Mouse (Mus musculus) heart, embryonic 15.5 days (tissue): ENCODE measurements around the gene Rps6kl1. TPM values are rescaled to one million over a fixed set of nuclear protein-coding genes. Genes with fewer than 3 reads are reported as not detected.
A peak's percentile ranks its signal among the peaks of the same experiment; 100 is the strongest.
"Not testable (repeated sequence)": the region's sequence is repeated elsewhere in the genome, so short reads cannot be mapped to it uniquely, and the experiment has no call there.

Source experiments
- ATAC-seq: fragments of 200-750 bp; cut with Nextera tagmentation; replicated peaks from 2 replicates; pipeline ENCODE4 v1.8.0; 2017; ENCODE audit warnings: low read depth, moderate TSS enrichment; ENCODE audit not compliant: insufficient number of reproducible peaks, insufficient read depth, low FRiP score
- H3K27ac ChIP-seq: fragments of 300-500 bp; sonication (generic); 2 replicates; pipeline ENCODE4 v1.5.1; 2015; ENCODE audit warnings: mild to moderate bottlenecking, inconsistent platforms
- H3K27me3 ChIP-seq: fragments of 300-500 bp; sonication (generic); 2 replicates; pipeline ENCODE4 v1.6.1; 2015; ENCODE audit warnings: inconsistent platforms
- H3K36me3 ChIP-seq: fragments of 300-500 bp; sonication (generic); 2 replicates; pipeline ENCODE4 v1.6.1; 2015; ENCODE audit warnings: mild to moderate bottlenecking, inconsistent platforms
- H3K4me1 ChIP-seq: fragments of 300-500 bp; sonication (generic); replicated peaks from 2 replicates; pipeline ENCODE4 v1.6.1; 2015; ENCODE audit warnings: inconsistent platforms
- H3K4me2 ChIP-seq: fragments of 300-500 bp; sonication (generic); 2 replicates; pipeline ENCODE4 v1.6.1; 2015; ENCODE audit warnings: inconsistent platforms, mild to moderate bottlenecking, moderate library complexity
- H3K4me3 ChIP-seq: fragments of 300-500 bp; sonication (generic); 2 replicates; pipeline ENCODE4 v1.5.1; 2015; ENCODE audit warnings: mild to moderate bottlenecking, inconsistent platforms
- H3K9ac ChIP-seq: fragments of 300-500 bp; sonication (generic); 2 replicates; pipeline ENCODE4 v1.6.1; 2015; ENCODE audit warnings: mild to moderate bottlenecking, inconsistent platforms
- H3K9me3 ChIP-seq: fragments of 300-500 bp; sonication (generic); replicated peaks from 2 replicates; pipeline ENCODE4 v1.6.1; 2016; ENCODE audit warnings: inconsistent platforms
- WGBS: fragments of 180-500 bp; shearing (Covaris S2); methylation state at CpG from one replicate; pipeline ENCODE4 v1.1.7; 2015; ENCODE audit warnings: mixed read lengths; 5-methylcytosine and 5-hydroxymethylcytosine counted together
- polyA plus RNA-seq: library from polyadenylated mRNA; unstranded; fragments of >200 nt; fragmentation: Nextera tagmentation; extraction: Ambion mirVana; gene quantifications from 2 replicates; pipeline ENCODE4 v1.2.1, GENCODE M21; 2015

Rps6kl1 gene
- polyA plus RNA-seq, 1 experiment from 2014 or later = 0.87 TPM

GRCm38 (mm10) chr12:85156324-85156723, 5.3 kb upstream of the Rps6kl1 start:
- no peak for ATAC-seq

DNA sequence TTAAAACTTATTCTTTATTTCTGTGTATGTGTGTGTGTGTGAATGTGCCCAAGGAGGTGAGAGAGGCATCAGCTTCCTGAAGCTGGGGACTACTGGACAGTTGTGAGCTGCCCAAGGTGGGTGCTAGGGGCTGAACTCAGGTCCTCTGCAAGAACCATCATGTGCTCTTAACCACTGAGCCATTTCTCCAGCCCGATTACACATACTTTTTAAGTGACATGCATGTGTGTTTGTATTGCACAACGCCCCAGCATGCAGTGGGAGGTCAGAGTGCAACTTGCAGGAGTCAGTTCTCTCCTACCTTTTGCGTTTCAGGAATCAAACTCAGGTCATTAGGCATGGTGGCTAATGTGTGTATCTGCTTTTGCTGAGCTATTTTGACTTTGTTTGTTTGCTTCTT, 1.9 kb upstream of the Rps6kl1 start:
- Histone ChIP-seq H3K27me3 (peaks cover 5% of the 10 kb centered on the region; the same call in 1 of the 2 replicates), H3K9me3 (no peaks in the 10 kb centered on the region), H3K4me3 (no peak overlapping the region), H3K9ac (no peak overlapping the region), H3K36me3 (no peaks in the 10 kb centered on the region), H3K4me1 (peaks cover 11% of the 10 kb centered on the region), H3K4me2 (no peak overlapping the region), H3K27ac (no peak overlapping the region)
- ATAC-seq = no peak
- 67% methylated on average over 3 of the region's 3 CpGs for WGBS

More at GRCm38 (mm10) chr12:85156324-85156723, 5.3 kb upstream of the Rps6kl1 start:
- no peaks in the 10 kb centered on the region for H3K36me3 ChIP-seq
- H3K4me2 ChIP-seq = no peak overlapping the region
- no peak overlapping the region; the same call in 1 of the 2 replicates for H3K27ac ChIP-seq
- H3K4me3 ChIP-seq = no peak overlapping the region
- no peak overlapping the region for H3K9ac ChIP-seq
- H3K9me3 ChIP-seq = no peaks in the 10 kb centered on the region
- H3K27me3 ChIP-seq = 0 out of 2 replicates have a peak, but pooled peaks cover 2% of the 10 kb centered on the region
- 23% methylated on average over 6 of the region's 6 CpGs for WGBS
- peaks cover 3% of the 10 kb centered on the region; the same call in 1 of the 2 replicates for H3K4me1 ChIP-seq

GRCm38 (mm10) chr12:85150321-85151001, 603 bp downstream of the Rps6kl1 start:
- ATAC-seq = no peak
- peak overlapping the region; percentile 38 for H3K4me3 ChIP-seq
- no peaks in the 10 kb centered on the region for H3K36me3 ChIP-seq
- WGBS = 11% methylated on average over 20 of the region's 20 CpGs
- H3K4me1 ChIP-seq = peaks cover 25% of the 10 kb centered on the region
- H3K9me3 ChIP-seq = no peaks in the 10 kb centered on the region
- H3K27ac ChIP-seq = no peak overlapping the region
- H3K4me2 ChIP-seq = peak overlapping the region; percentile 61
- H3K27me3 ChIP-seq = peaks cover 5% of the 10 kb centered on the region; the same call in 1 of the 2 replicates
- no peak overlapping the region for H3K9ac ChIP-seq

GRCm38 (mm10) chr12:85146881-85147280, 4.2 kb downstream of the Rps6kl1 start:
- Histone ChIP-seq H3K9ac (no peak overlapping the region), H3K4me1 (peaks cover 26% of the 10 kb centered on the region), H3K27me3 (peaks cover 5% of the 10 kb centered on the region; the same call in 1 of the 2 replicates), H3K4me2 (no peak overlapping the region), H3K36me3 (no peaks in the 10 kb centered on the region), H3K9me3 (no peaks in the 10 kb centered on the region), H3K4me3 (no peak overlapping the region), H3K27ac (no peak overlapping the region)
- ATAC-seq = no peak
- WGBS = 76% methylated on average over 9 of the region's 9 CpGs

GRCm38 (mm10) chr12:85146355-85146754, 4.7 kb downstream of the Rps6kl1 start:
- Histone ChIP-seq H3K4me2 (no peak overlapping the region), H3K27me3 (peaks cover 3% of the 10 kb centered on the region; the same call in 1 of the 2 replicates), H3K9ac (no peak overlapping the region), H3K36me3 (no peaks in the 10 kb centered on the region), H3K9me3 (no peaks in the 10 kb centered on the region), H3K27ac (no peak overlapping the region), H3K4me1 (peaks cover 26% of the 10 kb centered on the region), H3K4me3 (no peak overlapping the region)
- WGBS = 23% methylated on average over 11 of the region's 11 CpGs
- ATAC-seq = peak; percentile 34; the same call in 1 of the 2 replicates

DNA sequence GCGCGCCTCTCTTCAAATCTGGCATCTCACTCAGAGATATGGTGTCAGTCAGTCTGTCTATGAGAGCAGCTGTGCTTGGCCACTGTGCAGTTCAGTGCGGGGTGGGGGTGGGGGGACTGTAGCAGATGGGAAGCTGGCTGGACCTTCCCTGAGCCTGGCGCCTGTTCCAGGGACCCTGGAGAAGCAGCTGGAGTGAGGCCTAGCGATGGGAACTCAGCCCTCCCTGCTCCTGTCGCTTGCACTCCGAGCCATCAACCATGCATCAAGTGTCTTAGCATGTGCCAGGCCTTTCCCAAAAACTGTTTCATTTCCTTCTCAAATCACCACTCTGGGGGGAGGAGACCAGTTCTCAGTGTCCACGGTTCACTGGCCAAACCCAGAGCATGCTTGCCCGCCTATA, 5.4 kb downstream of the Rps6kl1 start:
- H3K9me3 ChIP-seq = no peaks in the 10 kb centered on the region
- no peak overlapping the region for H3K4me2 ChIP-seq
- no peaks in the 10 kb centered on the region for H3K36me3 ChIP-seq
- H3K27me3 ChIP-seq = peaks cover 7% of the 10 kb centered on the region
- WGBS = 51% methylated on average over 9 of the region's 9 CpGs
- no peak overlapping the region for H3K4me3 ChIP-seq
- peak overlapping the region; percentile 60 for H3K27ac ChIP-seq
- ATAC-seq = peak; percentile 28; the same call in 1 of the 2 replicates
- no peak overlapping the region for H3K9ac ChIP-seq
- peaks cover 20% of the 10 kb centered on the region for H3K4me1 ChIP-seq

DNA sequence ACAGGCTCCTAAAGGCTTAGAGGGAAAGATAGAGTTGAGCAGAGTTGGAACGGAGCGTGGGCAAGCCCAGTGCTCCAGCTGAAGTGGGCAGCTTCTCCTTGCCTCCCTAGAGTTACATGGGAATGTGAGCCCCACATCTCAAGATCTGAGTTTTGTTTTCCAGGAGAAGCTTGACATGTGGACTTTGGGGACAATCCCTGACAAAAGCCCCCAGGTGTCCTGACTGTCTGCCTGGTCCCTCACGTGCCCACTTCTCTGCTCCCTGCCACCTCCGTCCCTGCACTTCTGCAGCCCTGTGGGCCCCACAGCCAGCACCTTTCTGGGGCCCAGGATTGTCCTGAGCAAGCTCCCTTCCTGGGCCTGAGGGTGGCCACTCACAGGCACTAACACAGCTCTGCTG, 6.2 kb downstream of the Rps6kl1 start:
- H3K27me3 ChIP-seq = peaks cover 11% of the 10 kb centered on the region
- no peak overlapping the region for H3K9ac ChIP-seq
- ATAC-seq = no peak
- H3K4me3 ChIP-seq = no peak overlapping the region
- H3K36me3 ChIP-seq = no peaks in the 10 kb centered on the region
- peaks cover 21% of the 10 kb centered on the region for H3K4me1 ChIP-seq
- no peak overlapping the region for H3K4me2 ChIP-seq
- 96% methylated on average over 4 of the region's 4 CpGs for WGBS
- H3K9me3 ChIP-seq = no peaks in the 10 kb centered on the region
- H3K27ac ChIP-seq = no peak overlapping the region

GRCm38 (mm10) chr12:85144276-85144675, 6.8 kb downstream of the Rps6kl1 start:
- not testable (repeated sequence) for H3K9me3 ChIP-seq, H3K4me3 ChIP-seq, H3K36me3 ChIP-seq, ATAC-seq, H3K4me2 ChIP-seq, H3K9ac ChIP-seq, H3K27me3 ChIP-seq, H3K27ac ChIP-seq
- H3K4me1 ChIP-seq = peaks cover 21% of the 10 kb centered on the region
- 51% methylated on average over 2 of the region's 2 CpGs for WGBS

- H3K4me3 ChIP-seq = no peak overlapping the region
- 21% methylated on average over 4 of the region's 4 CpGs for WGBS
- H3K4me1 ChIP-seq = peaks cover 21% of the 10 kb centered on the region
- H3K27ac ChIP-seq = no peak overlapping the region
- H3K36me3 ChIP-seq = no peaks in the 10 kb centered on the region
- no peak overlapping the region for H3K4me2 ChIP-seq
- H3K27me3 ChIP-seq = peaks cover 16% of the 10 kb centered on the region
- no peak for ATAC-seq
- no peak overlapping the region for H3K9ac ChIP-seq
- H3K9me3 ChIP-seq = no peaks in the 10 kb centered on the region
Observed at GRCm38 (mm10) chr12:85142803-85143202, 8.3 kb downstream of the Rps6kl1 start.

GRCm38 (mm10) chr12:85141096-85141495, 10.0 kb downstream of the Rps6kl1 start:
- H3K4me3 ChIP-seq = no peak overlapping the region
- H3K4me1 ChIP-seq = peaks cover 19% of the 10 kb centered on the region
- no peak for ATAC-seq
- 72% methylated on average over 6 of the region's 6 CpGs for WGBS
- H3K27ac ChIP-seq = no peak overlapping the region
- H3K9me3 ChIP-seq = no peaks in the 10 kb centered on the region
- no peaks in the 10 kb centered on the region for H3K36me3 ChIP-seq
- peaks cover 16% of the 10 kb centered on the region for H3K27me3 ChIP-seq
- no peak overlapping the region for H3K9ac ChIP-seq
- H3K4me2 ChIP-seq = no peak overlapping the region

DNA sequence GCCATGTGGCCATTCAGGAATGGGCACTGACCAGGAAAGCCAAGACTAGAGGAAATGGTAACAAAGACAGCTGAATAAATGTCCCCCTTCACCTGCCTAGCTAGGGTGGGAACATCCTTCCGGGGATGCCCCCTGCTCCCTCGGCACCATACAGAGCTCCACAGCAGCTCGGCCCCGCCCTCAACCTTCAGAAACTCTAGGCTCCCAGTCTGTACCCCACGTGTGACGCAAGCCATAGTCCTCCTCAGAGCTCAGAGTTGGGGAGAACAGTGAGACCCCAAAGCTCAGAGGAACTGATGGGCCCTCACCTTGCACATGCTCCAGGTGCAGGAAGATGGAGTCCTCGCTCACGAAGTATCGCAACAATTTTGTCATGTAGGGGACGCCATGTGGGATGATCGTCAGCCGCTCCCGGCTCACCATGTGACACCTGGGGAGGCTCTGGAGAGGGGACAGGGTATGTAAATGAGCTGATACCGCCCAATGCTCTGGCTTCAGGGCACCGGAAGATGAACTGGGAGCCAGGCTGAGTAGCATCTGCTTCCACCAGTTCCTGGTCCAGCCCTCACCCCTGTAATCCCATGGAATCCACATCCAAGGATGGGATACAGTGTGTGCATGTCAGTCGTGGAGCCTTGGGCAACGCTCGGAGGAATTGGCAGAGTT, 10.9 kb downstream of the Rps6kl1 start:
- H3K4me2 ChIP-seq = peak overlapping the region; percentile 3; the same call in 1 of the 2 replicates
- H3K4me3 ChIP-seq = no peak overlapping the region
- peaks cover 16% of the 10 kb centered on the region for H3K27me3 ChIP-seq
- peaks cover 17% of the 10 kb centered on the region for H3K4me1 ChIP-seq
- peaks cover 4% of the 10 kb centered on the region for H3K36me3 ChIP-seq
- no peak overlapping the region for H3K27ac ChIP-seq
- WGBS = 31% methylated on average over 18 of the region's 18 CpGs
- ATAC-seq = no peak
- no peak overlapping the region for H3K9ac ChIP-seq
- H3K9me3 ChIP-seq = no peaks in the 10 kb centered on the region
